Mouse (Mus musculus): ENCODE measurements around the gene Fbxo7. TPM values are rescaled to one million over a fixed set of nuclear protein-coding genes. Genes with fewer than 3 reads are reported as not detected.

The Fbxo7 gene
- polyA plus RNA-seq, 1 experiment from 2014 or later: 41.0 TPM

DNA sequence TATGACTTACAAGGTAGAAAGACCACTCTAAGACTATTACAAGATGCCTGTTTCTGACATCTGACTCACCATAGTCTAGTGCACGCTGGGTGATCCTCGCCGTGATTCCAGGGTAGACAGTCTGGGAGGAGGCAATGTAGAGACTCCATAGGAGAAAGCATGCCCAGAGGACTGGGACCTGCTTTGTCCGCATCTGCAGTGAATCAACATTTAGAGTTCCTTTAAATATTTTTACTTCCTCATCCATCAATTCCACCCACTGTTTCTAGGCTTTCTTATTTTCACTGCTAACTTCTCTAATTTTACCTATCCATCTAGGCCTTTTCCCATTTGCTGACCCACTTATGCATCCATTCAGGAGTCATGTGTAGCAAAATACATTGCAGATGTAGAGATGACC is 21.3 kb upstream of the Fbxo7 start:
- Histone ChIP-seq H3K9me3 (replicated peaks; ENCODE audit: low read length) (no peaks in the 10 kb centered on the region), H3K4me1 (replicated peaks; ENCODE audit: insufficient read depth, low read length) (no peaks in the 10 kb centered on the region), H3K36me3 (ENCODE audit: insufficient read depth, low read length) (no peaks in the 10 kb centered on the region), H3K27ac (no peak overlapping the region), H3K4me3 (replicated peaks; ENCODE audit: low read depth, low read length) (no peak overlapping the region), H3K4me2 (ENCODE audit: low read length) (no peak overlapping the region), H3K27me3 (ENCODE audit: insufficient read depth, low read length) (no peaks in the 10 kb centered on the region), H3K9ac (ENCODE audit: low read depth, low read length) (no peak overlapping the region)
- WGBS: 94% methylated on average over 4 of the region's 4 CpGs
- DNase-seq (ENCODE audit: low spot score) (no peak), ATAC-seq (replicated peaks; ENCODE audit: low FRiP score, low read depth) (no peak)
- no peak for TF ChIP-seq CTCF (IDR thresholded peaks at IDR 0.05; ENCODE audit: low read depth)

- ATAC-seq (replicated peaks; ENCODE audit: low FRiP score, low read depth) (no peak), DNase-seq (ENCODE audit: low spot score) (no peak)
- Histone ChIP-seq H3K27ac (no peak overlapping the region), H3K4me3 (replicated peaks; ENCODE audit: low read depth, low read length) (no peak overlapping the region), H3K36me3 (ENCODE audit: insufficient read depth, low read length) (no peaks in the 10 kb centered on the region), H3K4me2 (ENCODE audit: low read length) (no peak overlapping the region), H3K9ac (ENCODE audit: low read depth, low read length) (no peak overlapping the region), H3K4me1 (replicated peaks; ENCODE audit: insufficient read depth, low read length) (no peaks in the 10 kb centered on the region), H3K27me3 (ENCODE audit: insufficient read depth, low read length) (no peaks in the 10 kb centered on the region), H3K9me3 (replicated peaks; ENCODE audit: low read length) (no peaks in the 10 kb centered on the region)
- TF ChIP-seq CTCF (IDR thresholded peaks at IDR 0.05; ENCODE audit: low read depth): no peak
- WGBS: 79% methylated on average over 5 of the region's 5 CpGs
Measured at GRCm38 (mm10) chr10:86006455-86006854, 15.3 kb upstream of the Fbxo7 start.

DNA sequence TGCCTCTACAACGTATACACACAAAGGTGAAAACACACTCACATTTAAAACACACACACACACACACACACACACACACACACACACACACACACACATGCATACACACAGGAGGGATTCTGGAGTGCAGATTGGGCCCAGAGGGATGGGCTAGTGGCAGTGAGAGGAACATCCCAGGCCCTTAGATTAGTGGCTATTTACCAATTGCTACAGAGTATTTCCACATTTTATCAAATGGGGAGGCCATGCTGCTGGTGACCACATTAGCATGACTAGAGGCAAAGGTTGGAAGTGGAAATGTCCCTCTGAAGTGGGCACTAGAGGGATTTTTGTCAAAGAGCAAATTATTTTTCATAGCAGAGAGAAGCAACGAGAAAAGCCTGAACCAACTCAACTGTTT is 12.1 kb upstream of the Fbxo7 start:
- Histone ChIP-seq H3K27ac (no peak overlapping the region), H3K9me3 (replicated peaks; ENCODE audit: low read length) (no peaks in the 10 kb centered on the region), H3K36me3 (ENCODE audit: insufficient read depth, low read length) (no peaks in the 10 kb centered on the region), H3K4me3 (replicated peaks; ENCODE audit: low read depth, low read length) (no peak overlapping the region), H3K9ac (ENCODE audit: low read depth, low read length) (no peak overlapping the region), H3K4me1 (replicated peaks; ENCODE audit: insufficient read depth, low read length) (no peaks in the 10 kb centered on the region), H3K27me3 (ENCODE audit: insufficient read depth, low read length) (no peaks in the 10 kb centered on the region), H3K4me2 (ENCODE audit: low read length) (no peak overlapping the region)
- no peak for TF ChIP-seq CTCF (IDR thresholded peaks at IDR 0.05; ENCODE audit: low read depth)
- 89% methylated on average over 2 of the region's 2 CpGs for WGBS
- DNase-seq (ENCODE audit: low spot score): no peak
- no peak for ATAC-seq (replicated peaks; ENCODE audit: low FRiP score, low read depth)

GRCm38 (mm10) chr10:86010636-86011035 is 11.1 kb upstream of the Fbxo7 start:
- no peak for ATAC-seq (replicated peaks; ENCODE audit: low FRiP score, low read depth)
- Histone ChIP-seq H3K27ac (no peak overlapping the region), H3K4me1 (replicated peaks; ENCODE audit: insufficient read depth, low read length) (no peaks in the 10 kb centered on the region), H3K4me2 (ENCODE audit: low read length) (no peak overlapping the region), H3K36me3 (ENCODE audit: insufficient read depth, low read length) (no peaks in the 10 kb centered on the region), H3K27me3 (ENCODE audit: insufficient read depth, low read length) (no peaks in the 10 kb centered on the region), H3K9me3 (replicated peaks; ENCODE audit: low read length) (no peaks in the 10 kb centered on the region), H3K9ac (ENCODE audit: low read depth, low read length) (no peak overlapping the region), H3K4me3 (replicated peaks; ENCODE audit: low read depth, low read length) (no peak overlapping the region)
- TF ChIP-seq CTCF (IDR thresholded peaks at IDR 0.05; ENCODE audit: low read depth): no peak
- 3% methylated on average over 6 of the region's 6 CpGs for WGBS
- peak; percentile 46 for DNase-seq (ENCODE audit: low spot score)

DNA sequence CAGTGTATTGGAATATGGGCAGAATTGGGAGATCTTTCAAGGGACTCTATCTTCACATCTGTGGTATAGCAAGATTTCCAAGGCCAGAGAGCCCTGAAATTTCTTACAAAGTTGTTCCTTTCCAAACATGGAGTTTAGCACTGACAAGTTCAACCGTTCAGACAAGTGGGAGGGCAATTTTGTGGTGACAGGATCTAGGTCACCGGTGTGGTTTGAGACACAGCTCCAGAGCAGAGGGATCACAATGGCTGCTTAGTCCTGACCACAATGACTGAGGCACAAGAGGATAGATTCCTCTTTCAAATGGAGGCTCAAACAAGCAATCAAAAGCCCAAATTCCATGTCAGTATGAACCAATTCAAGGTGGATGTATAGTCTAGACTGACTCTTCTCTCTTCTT is 10.6 kb upstream of the Fbxo7 start:
- DNase-seq (ENCODE audit: low spot score): no peak
- Histone ChIP-seq H3K9me3 (replicated peaks; ENCODE audit: low read length) (no peaks in the 10 kb centered on the region), H3K27me3 (ENCODE audit: insufficient read depth, low read length) (no peaks in the 10 kb centered on the region), H3K4me3 (replicated peaks; ENCODE audit: low read depth, low read length) (no peak overlapping the region), H3K4me2 (ENCODE audit: low read length) (no peak overlapping the region), H3K27ac (no peak overlapping the region), H3K9ac (ENCODE audit: low read depth, low read length) (no peak overlapping the region), H3K4me1 (replicated peaks; ENCODE audit: insufficient read depth, low read length) (no peaks in the 10 kb centered on the region), H3K36me3 (ENCODE audit: insufficient read depth, low read length) (no peaks in the 10 kb centered on the region)
- 70% methylated on average over 2 of the region's 2 CpGs for WGBS
- no peak for ATAC-seq (replicated peaks; ENCODE audit: low FRiP score, low read depth)
- no peak for TF ChIP-seq CTCF (IDR thresholded peaks at IDR 0.05; ENCODE audit: low read depth)

DNA sequence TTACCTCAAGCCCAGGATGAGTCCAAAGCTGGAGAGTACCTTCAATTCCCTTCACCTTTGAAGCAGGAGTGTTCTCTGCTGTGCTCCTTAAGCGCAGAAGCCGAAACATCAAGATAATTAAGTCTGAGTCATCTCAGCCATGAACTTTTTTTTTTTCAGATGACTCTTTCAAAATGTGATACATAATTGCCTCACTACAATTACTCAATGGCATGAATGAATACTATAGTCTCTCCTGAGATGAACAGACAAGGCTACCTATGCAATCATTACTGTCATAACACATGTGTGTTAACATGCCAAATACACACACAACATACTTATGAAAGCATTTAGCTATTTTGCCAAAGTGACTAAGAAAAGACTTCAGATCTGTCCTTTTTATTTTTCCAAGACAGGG is 10.0 kb upstream of the Fbxo7 start, which contains the start of gene Bpifc:
Bpifc (minus strand) TSS at position 115 of the 400 bp plus-strand sequence.
- TF ChIP-seq CTCF (IDR thresholded peaks at IDR 0.05; ENCODE audit: low read depth): no peak
- no peaks in the 10 kb centered on the region for H3K36me3 ChIP-seq (ENCODE audit: insufficient read depth, low read length)
- 82% methylated on average over 2 of the region's 2 CpGs for WGBS
- no peak for ATAC-seq (replicated peaks; ENCODE audit: low FRiP score, low read depth)
- H3K4me1 ChIP-seq (replicated peaks; ENCODE audit: insufficient read depth, low read length): no peaks in the 10 kb centered on the region
- no peak within 1 kb of the TSS for H3K4me2 ChIP-seq (ENCODE audit: low read length)
- no peak within 1 kb of the TSS for H3K4me3 ChIP-seq (replicated peaks; ENCODE audit: low read depth, low read length)
- DNase-seq (ENCODE audit: low spot score): no peak
- no peak within 1 kb of the TSS for H3K9ac ChIP-seq (ENCODE audit: low read depth, low read length)
- H3K9me3 ChIP-seq (replicated peaks; ENCODE audit: low read length): no peaks in the 10 kb centered on the region
- H3K27me3 ChIP-seq (ENCODE audit: insufficient read depth, low read length): no peaks in the 10 kb centered on the region
- H3K27ac ChIP-seq: no peak within 1 kb of the TSS

- TF ChIP-seq CTCF (IDR thresholded peaks at IDR 0.05; ENCODE audit: low read depth): no peak
- ATAC-seq (replicated peaks; ENCODE audit: low FRiP score, low read depth): no peak
- no peak for DNase-seq (ENCODE audit: low spot score)
Measured at GRCm38 (mm10) chr10:86017781-86018180, 4.0 kb upstream of the Fbxo7 start.

More at GRCm38 (mm10) chr10:86017781-86018180, 4.0 kb upstream of the Fbxo7 start:
- H3K4me2 ChIP-seq (ENCODE audit: low read length): no peak overlapping the region
- no peak overlapping the region for H3K9ac ChIP-seq (ENCODE audit: low read depth, low read length)
- no peak overlapping the region for H3K4me3 ChIP-seq (replicated peaks; ENCODE audit: low read depth, low read length)
- no peaks in the 10 kb centered on the region for H3K27me3 ChIP-seq (ENCODE audit: insufficient read depth, low read length)
- H3K9me3 ChIP-seq (replicated peaks; ENCODE audit: low read length): no peaks in the 10 kb centered on the region
- no peaks in the 10 kb centered on the region for H3K36me3 ChIP-seq (ENCODE audit: insufficient read depth, low read length)
- H3K27ac ChIP-seq: no peak overlapping the region
- H3K4me1 ChIP-seq (replicated peaks; ENCODE audit: insufficient read depth, low read length): no peaks in the 10 kb centered on the region
- WGBS: 91% methylated on average over 7 of the region's 7 CpGs

All from kidney, postnatal 0 days (tissue).